Mouse (Mus musculus) neutrophil, adult 83 days (primary cell): ENCODE measurements around the gene Fbxo4. TPM values are rescaled to one million over a fixed set of nuclear protein-coding genes. Genes with fewer than 3 reads are reported as not detected.

Experiments
- total RNA-seq, 2 experiments: library from RNA; stranded (reverse); gene quantifications; one replicate each; pipeline ENCODE4 v1.2.4; 2023

The Fbxo4 gene
- 10 to 100 TPM in 1 of 2 experiments, 1 to 10 TPM in 1; 6.0 to 12.1 TPM for total RNA-seq

GRCm38 (mm10) chr15:3979061-3979848 is at the start of gene Fbxo4:
TSS of gene Fbxo4 (minus strand) at chr15:3979573.

GRCm38 (mm10) chr15:4026231-4026773 is 46.9 kb upstream of the Fbxo4 start, which contains the start of gene Oxct1:
TSS of gene Oxct1 (plus strand) at chr15:4026383.

GRCm38 (mm10) chr15:3995448-3996266 is 16.3 kb upstream of the Fbxo4 start, which contains the start of gene AW549877:
TSS of gene AW549877 (minus strand) at chr15:3995744.

Other genes with a start within 250 kb of the Fbxo4 start
- gene AW549877, start 16.2 kb upstream of the Fbxo4 start, total RNA-seq, result 10 to 100 TPM; 16.4 to 18.6 TPM
- 10 to 100 TPM; 39.1 to 42.3 TPM for gene Oxct1, start 46.8 kb upstream of the Fbxo4 start, total RNA-seq